Mouse (Mus musculus): ENCODE data around the gene Zyg11a.

- TF ChIP-seq CTCF (IDR thresholded peaks at IDR 0.05) (no peak), EP300 (IDR thresholded peaks at IDR 0.05) (no peak)
Observed at GRCm38 (mm10) chr4:108225341-108225872, 7.6 kb upstream of the Zyg11a start.
